Mouse (Mus musculus) megakaryocyte, embryonic 14.5 days (primary cell): Measurements from ENCODE around the gene Suco. TPM values are rescaled to one million over a fixed set of nuclear protein-coding genes. Genes with fewer than 3 reads are reported as not detected.

Source experiments
- H3K27me3 ChIP-seq: replicated peaks from 2 replicates; pipeline ENCODE3; 2012; ENCODE audit warnings: inconsistent platforms
- H3K36me3 ChIP-seq: replicated peaks from 2 replicates; pipeline ENCODE3; 2012; ENCODE audit warnings: low read length, inconsistent platforms, mixed read lengths
- H3K4me1 ChIP-seq: 2 replicates; pipeline ENCODE4 v1.6.1; 2012; ENCODE audit warnings: inconsistent platforms
- H3K4me3 ChIP-seq: replicated peaks from 2 replicates; pipeline ENCODE3; 2012; ENCODE audit warnings: moderate library complexity, mild to moderate bottlenecking, inconsistent platforms
- H3K9me3 ChIP-seq: 2 replicates; pipeline ENCODE4 v1.6.1; 2012; ENCODE audit warnings: inconsistent platforms
- FLI1 ChIP-seq: IDR thresholded peaks from 2 replicates; pipeline ENCODE4 v1.6.1; 2012; ENCODE audit warnings: low read length, inconsistent platforms, mixed read lengths
- GATA1 ChIP-seq: IDR thresholded peaks from 3 replicates; pipeline ENCODE4 v1.6.1; 2012; ENCODE audit warnings: mixed read lengths, low read length, inconsistent platforms, borderline replicate concordance
- polyA plus RNA-seq: library from polyadenylated mRNA; stranded (reverse); fragments of >175 nt; gene quantifications from 2 replicates; pipeline ENCODE4 v1.2.3, GENCODE M21; 2012; ENCODE audit warnings: low replicate concordance; ENCODE audit not compliant: insufficient read depth

Suco gene
- polyA plus RNA-seq: 1.1 and 2.6 TPM in 2 replicates

GRCm38 (mm10) chr1:161876553-161877447, at the start of gene Suco:
Suco (minus strand) TSS chr1:161876682.
- no peaks in the 10 kb centered on the region for H3K27me3 ChIP-seq
- peaks cover 28% of the 10 kb centered on the region for H3K4me1 ChIP-seq
- H3K4me3 ChIP-seq: peak within 1 kb of the TSS; percentile 96
- TF ChIP-seq FLI1: no peak; the same call in 1 of the 2 replicates
- no peak for TF ChIP-seq GATA1
- peaks cover 5% of the 10 kb centered on the region for H3K36me3 ChIP-seq
- no peaks in the 10 kb centered on the region for H3K9me3 ChIP-seq

GRCm38 (mm10) chr1:161925281-161925805, 48.9 kb upstream of the Suco start:
- Histone ChIP-seq H3K9me3 (no peaks in the 10 kb centered on the region), H3K27me3 (no peaks in the 10 kb centered on the region), H3K4me3 (no peak overlapping the region), H3K4me1 (peaks cover 49% of the 10 kb centered on the region), H3K36me3 (no peaks in the 10 kb centered on the region)
- no peak for TF ChIP-seq FLI1
- TF ChIP-seq GATA1: no peak

GRCm38 (mm10) chr1:161924321-161924720, 47.8 kb upstream of the Suco start:
- Histone ChIP-seq H3K9me3 (no peaks in the 10 kb centered on the region), H3K27me3 (no peaks in the 10 kb centered on the region), H3K36me3 (no peaks in the 10 kb centered on the region)

GRCm38 (mm10) chr1:161921928-161922327, 45.4 kb upstream of the Suco start:
- Histone ChIP-seq H3K9me3 (no peaks in the 10 kb centered on the region), H3K4me3 (no peak overlapping the region), H3K27me3 (no peaks in the 10 kb centered on the region), H3K4me1 (peaks cover 70% of the 10 kb centered on the region), H3K36me3 (no peaks in the 10 kb centered on the region)
- TF ChIP-seq FLI1: no peak
- TF ChIP-seq GATA1: no peak

More at GRCm38 (mm10) chr1:161924321-161924720, 47.8 kb upstream of the Suco start:
- H3K4me1 ChIP-seq: peaks cover 55% of the 10 kb centered on the region
- no peak overlapping the region for H3K4me3 ChIP-seq
- TF ChIP-seq GATA1 (no peak), FLI1 (no peak)

GRCm38 (mm10) chr1:161920475-161921454, 44.3 kb upstream of the Suco start:
- H3K4me1 ChIP-seq: peaks cover 78% of the 10 kb centered on the region
- H3K9me3 ChIP-seq: no peaks in the 10 kb centered on the region
- H3K36me3 ChIP-seq: no peaks in the 10 kb centered on the region
- TF ChIP-seq FLI1 (no peak), GATA1 (no peak)
- no peak overlapping the region for H3K4me3 ChIP-seq
- H3K27me3 ChIP-seq: no peaks in the 10 kb centered on the region

GRCm38 (mm10) chr1:161919594-161919993, 43.1 kb upstream of the Suco start:
- H3K4me1 ChIP-seq: peaks cover 78% of the 10 kb centered on the region
- H3K27me3 ChIP-seq: no peaks in the 10 kb centered on the region
- TF ChIP-seq FLI1 (no peak), GATA1 (no peak)
- no peaks in the 10 kb centered on the region for H3K9me3 ChIP-seq
- no peak overlapping the region for H3K4me3 ChIP-seq
- no peaks in the 10 kb centered on the region for H3K36me3 ChIP-seq

GRCm38 (mm10) chr1:161918682-161919372, 42.3 kb upstream of the Suco start:
- peaks cover 74% of the 10 kb centered on the region for H3K4me1 ChIP-seq
- H3K9me3 ChIP-seq: no peaks in the 10 kb centered on the region
- no peaks in the 10 kb centered on the region for H3K27me3 ChIP-seq
- H3K4me3 ChIP-seq: no peak overlapping the region
- TF ChIP-seq FLI1: no peak
- no peak for TF ChIP-seq GATA1
- no peaks in the 10 kb centered on the region for H3K36me3 ChIP-seq

GRCm38 (mm10) chr1:161917940-161918484, 41.5 kb upstream of the Suco start:
- no peak for TF ChIP-seq FLI1
- TF ChIP-seq GATA1: no peak
- Histone ChIP-seq H3K36me3 (no peaks in the 10 kb centered on the region), H3K27me3 (no peaks in the 10 kb centered on the region), H3K4me1 (peaks cover 73% of the 10 kb centered on the region), H3K9me3 (no peaks in the 10 kb centered on the region), H3K4me3 (no peak overlapping the region)

- H3K27me3 ChIP-seq: no peaks in the 10 kb centered on the region
- no peak overlapping the region for H3K4me3 ChIP-seq
- peaks cover 63% of the 10 kb centered on the region for H3K4me1 ChIP-seq
- no peaks in the 10 kb centered on the region for H3K36me3 ChIP-seq
- no peaks in the 10 kb centered on the region for H3K9me3 ChIP-seq
- TF ChIP-seq GATA1: no peak
- TF ChIP-seq FLI1: no peak
Observed at GRCm38 (mm10) chr1:161916036-161916435, 39.6 kb upstream of the Suco start.
